Mouse (Mus musculus) layer of hippocampus, adult 2 months (tissue): Measurements from ENCODE around the gene A630095N17Rik. TPM values are rescaled to one million over a fixed set of nuclear protein-coding genes. Genes with fewer than 3 reads are reported as not detected.
A peak's percentile ranks its signal among the peaks of the same experiment; 100 is the strongest.

Source experiments
- DNase-seq, 2 experiments: peaks; one replicate each; pipeline ENCODE4 v3.0.0; 2022; ENCODE audit warnings: low spot score in 2 of 2
- H3K27ac ChIP-seq: fragments of 200-600 bp; 2 replicates; pipeline ENCODE4 v1.8.1; 2022
- H3K4me3 ChIP-seq: fragments of 200-600 bp; 2 replicates; pipeline ENCODE4 v1.8.1; 2022; ENCODE audit warnings: mild to moderate bottlenecking
- CTCF ChIP-seq: fragments of 200-600 bp; conservative IDR thresholded peaks from 2 replicates; pipeline ENCODE4 v1.8.1; 2022; ENCODE audit warnings: antibody characterized with exemption, mild to moderate bottlenecking, moderate library complexity
- total RNA-seq, 2 experiments: library from RNA; stranded (reverse); gene quantifications; 2 replicates each; pipeline ENCODE4 v1.2.3; 2021

Gene A630095N17Rik
- total RNA-seq, 2 experiments from 2014 or later, result not detected

DNA sequence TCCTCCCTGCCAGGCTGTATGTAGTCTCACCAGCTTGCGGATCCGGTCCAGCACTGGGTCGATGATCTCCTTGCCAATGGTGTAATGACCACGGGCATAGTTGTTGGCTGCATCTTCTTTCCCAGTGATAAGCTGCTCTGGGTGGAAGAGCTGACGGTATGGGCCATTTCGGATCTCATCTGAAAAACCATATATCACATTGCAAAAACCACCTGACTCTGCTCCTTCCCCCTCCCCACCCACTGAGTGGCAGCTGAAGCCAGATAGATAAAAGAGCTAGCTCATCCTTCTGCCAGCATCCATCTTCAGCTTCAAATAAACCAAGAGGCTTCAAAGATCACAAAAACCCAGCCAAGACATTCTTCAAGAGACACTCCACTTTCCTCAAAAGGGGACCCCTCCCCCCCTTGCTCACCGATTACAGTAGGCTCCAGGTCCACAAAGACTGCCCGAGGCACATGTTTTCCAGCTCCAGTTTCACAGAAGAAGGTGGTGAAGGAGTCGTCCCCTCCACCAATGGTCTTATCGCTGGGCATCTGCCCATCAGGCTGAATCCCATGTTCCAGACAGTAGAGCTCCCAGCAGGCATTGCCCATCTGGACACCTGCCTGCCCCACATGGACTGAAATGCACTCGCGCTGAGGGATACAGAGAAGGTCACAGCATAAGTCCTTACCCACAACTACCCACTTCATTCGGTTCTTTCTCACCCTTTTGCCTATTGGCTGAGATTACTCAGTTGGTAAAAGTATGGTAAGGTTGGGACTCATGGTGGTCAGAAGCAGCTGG, 14.9 kb downstream of the A630095N17Rik start:
- Histone ChIP-seq H3K27ac (peak overlapping the region; percentile 97), H3K4me3 (peak overlapping the region; percentile 93)

DNA sequence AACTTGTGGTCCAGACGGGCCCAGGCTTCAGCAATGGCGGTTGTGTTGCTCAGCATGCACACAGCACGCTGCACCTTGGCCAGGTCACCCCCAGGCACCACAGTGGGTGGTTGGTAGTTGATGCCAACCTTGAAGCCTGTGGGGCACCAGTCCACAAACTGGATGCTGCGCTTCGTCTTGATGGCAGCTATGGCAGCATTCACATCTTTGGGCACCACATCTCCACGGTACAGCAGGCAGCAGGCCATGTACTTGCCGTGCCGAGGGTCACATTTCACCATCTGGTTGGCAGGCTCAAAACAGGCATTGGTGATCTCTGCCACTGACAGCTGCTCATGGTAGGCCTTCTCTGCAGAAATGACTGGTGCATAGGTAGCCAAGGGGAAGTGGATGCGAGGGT, 16.1 kb downstream of the A630095N17Rik start:
- no peak for TF ChIP-seq CTCF
- Histone ChIP-seq H3K4me3 (peak overlapping the region; percentile 24; the same call in 1 of the 2 replicates), H3K27ac (peak overlapping the region; percentile 63)
- no peak for DNase-seq

More for the DNA sequence above, 14.9 kb downstream of the A630095N17Rik start:
- no peak for DNase-seq
- no peak for TF ChIP-seq CTCF

DNA sequence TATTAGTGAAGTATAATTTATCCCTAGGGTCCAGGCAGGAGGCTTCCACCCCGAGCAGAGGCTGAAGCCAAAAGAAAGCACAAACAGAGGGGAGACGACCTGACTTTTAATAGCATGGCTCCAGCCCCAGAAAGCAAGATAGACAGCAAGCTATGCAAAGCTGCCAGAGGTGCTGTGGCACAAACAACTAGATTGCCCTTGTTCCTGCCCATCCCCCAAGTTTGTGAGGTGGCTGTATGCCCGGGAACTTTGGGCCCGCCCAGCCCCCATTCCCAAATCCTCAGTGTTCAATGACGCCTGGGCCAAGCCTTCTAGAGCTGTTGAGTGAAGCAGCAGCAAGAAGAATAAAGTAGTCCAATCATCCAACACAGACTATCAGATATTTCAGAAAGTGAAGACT, 17.0 kb downstream of the A630095N17Rik start:
- DNase-seq, result peak; percentile 70 to 80
- H3K27ac ChIP-seq, result peak overlapping the region; percentile 63
- peak overlapping the region; percentile 24; the same call in 1 of the 2 replicates for H3K4me3 ChIP-seq
- no peak for TF ChIP-seq CTCF

DNA sequence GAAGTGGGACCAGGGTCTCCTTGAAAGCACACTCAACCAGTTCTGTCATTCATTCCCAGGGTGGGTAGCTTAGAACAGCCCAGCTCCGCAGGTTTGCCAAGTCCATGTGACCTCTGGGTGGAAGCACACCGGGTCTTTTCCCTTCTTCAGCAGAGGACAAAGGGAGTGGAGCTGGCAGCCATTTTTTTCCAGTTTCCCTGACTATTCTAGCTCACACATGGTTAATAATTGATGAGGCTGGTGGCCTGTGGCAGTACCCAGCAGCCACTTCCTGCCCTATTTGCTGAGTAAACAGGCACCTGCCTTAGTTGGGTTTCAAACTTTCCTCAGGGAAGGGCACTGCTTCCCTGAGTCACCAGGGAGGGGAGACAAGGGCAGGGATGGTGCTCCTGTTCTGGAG, 17.5 kb downstream of the A630095N17Rik start:
- no peak overlapping the region; the same call in 1 of the 2 replicates for H3K4me3 ChIP-seq

DNA sequence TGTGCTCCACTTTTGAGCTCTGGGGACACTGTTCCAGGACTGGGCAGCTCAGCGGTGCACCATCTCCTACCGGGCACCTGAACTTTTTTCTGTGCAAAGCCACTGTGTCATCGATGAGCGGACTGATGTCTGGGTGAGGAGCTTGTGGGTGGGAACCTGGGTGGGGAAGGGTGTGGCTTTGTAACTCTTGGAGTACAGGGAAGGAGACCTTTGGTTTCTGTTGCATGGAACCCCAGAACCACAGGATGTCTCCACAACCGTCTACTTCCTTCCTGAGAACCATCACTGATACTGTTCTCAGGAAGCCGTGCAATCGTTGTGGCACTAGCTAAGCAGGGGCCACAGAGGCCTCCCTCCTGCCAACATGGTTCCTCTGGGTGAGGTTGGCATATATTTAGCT, 18.8 kb downstream of the A630095N17Rik start:
- H3K27ac ChIP-seq, result no peak overlapping the region
- TF ChIP-seq CTCF, result no peak
- H3K4me3 ChIP-seq, result no peak overlapping the region
- no peak for DNase-seq

More for the DNA sequence above, 17.5 kb downstream of the A630095N17Rik start:
- DNase-seq, result no peak
- TF ChIP-seq CTCF, result no peak
- H3K27ac ChIP-seq, result peak overlapping the region; percentile 63

DNA sequence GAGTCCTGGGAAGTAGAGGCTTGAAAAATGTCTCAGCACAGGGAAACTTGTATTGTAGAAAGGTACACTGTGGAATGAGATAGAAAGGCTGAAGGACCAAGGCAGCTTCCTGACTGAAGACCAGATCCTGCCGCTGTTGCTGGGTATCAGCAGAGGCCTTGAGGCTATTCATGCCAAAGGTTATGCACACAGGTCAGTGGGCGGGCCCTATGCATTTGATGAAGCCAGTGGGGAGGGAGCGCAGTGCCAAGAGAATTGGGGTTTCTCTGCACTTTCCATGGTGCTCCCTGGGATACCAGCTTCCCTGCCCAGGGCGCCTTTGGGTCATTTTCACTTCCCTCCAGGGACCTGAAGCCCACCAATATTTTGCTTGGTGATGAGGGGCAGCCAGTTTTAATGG, 19.4 kb downstream of the A630095N17Rik start:
- Histone ChIP-seq H3K27ac (no peak overlapping the region), H3K4me3 (no peak overlapping the region)
- DNase-seq, result no peak
- no peak for TF ChIP-seq CTCF

DNA sequence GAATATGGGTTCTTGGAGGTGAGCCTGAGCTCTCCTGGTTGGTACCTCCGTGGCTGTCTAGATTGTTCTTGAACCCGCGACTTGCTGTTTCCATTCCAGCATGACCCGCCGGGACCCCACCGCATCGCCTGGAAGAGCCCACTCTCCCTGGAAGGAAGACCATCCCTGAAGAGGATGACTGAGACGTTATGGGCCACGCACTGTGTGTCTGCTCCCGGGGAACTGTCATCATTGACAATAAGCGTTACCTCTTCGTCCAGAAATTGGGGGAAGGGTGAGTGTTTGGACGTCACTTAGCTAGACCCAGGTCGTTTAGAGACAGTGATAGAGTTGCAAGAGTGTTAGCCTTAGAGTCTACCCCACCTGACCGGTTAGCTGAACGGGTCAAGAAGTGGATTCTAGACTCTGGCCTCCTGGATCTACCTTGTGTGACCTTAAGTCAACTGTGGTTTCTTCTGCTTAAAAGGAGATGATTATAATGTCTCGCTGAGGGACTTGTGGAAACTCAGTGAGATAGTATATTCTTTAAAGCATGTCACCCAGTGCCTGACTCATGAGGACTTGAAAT, 20.7 kb downstream of the A630095N17Rik start:
- no peak for DNase-seq
- H3K4me3 ChIP-seq, result peak overlapping the region; percentile 100
- H3K27ac ChIP-seq, result peak overlapping the region; percentile 96
- TF ChIP-seq CTCF, result no peak

DNA sequence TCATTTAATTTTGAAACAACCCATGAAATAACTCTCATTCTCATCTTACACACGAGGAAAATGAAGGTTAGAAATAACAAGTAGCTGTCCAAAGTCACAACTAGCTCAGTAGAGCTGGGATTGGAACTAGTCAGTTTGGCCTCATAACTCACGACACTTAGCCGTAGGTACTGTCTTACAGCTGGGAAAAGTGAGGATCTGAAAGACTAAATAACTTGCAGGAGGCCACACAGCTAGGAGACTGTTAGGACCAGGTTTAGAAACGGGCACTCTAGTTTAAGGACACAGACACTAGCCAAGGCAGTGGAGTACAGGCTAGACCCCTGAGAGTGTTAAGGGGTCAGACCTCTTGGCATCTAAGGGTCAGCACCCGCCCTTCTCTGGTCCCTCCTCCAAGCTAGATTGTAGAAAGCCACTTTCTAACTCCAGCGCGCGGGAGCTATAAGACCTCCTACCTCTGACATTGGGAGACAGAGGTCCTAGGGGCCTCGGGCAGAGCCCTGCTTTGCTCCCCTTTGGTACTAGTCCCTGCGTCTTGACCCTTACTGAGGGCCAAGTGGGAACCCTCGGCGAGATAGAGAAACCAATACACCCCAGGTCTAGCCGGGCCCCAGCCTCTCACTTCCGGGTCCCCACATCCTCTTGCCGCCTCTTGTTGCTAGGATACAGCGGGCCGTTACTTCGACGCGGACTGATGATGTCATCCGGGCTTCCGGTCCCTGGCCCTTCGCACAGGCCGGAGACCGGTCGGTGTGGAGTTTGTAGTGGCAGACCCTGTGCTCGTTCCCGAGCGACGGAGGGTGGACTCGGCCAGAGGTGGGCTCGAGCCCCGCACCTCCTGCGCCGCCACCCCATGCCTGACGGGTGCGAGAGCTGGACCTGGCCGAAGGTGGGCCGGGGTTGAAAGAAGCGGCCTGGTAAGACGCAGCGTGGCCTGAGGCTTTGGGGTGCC, 21.5 kb downstream of the A630095N17Rik start, which contains the start of the genes Glb1l and Stk16:
Gene Glb1l, minus strand, starts transcription at position 678 of the 952 bp plus-strand sequence.
Gene Stk16, plus strand, starts transcription at position 703 of the 952 bp plus-strand sequence.
- peak within 1 kb of the TSS; percentile 96 for H3K27ac ChIP-seq
- H3K4me3 ChIP-seq, result peak within 1 kb of the TSS; percentile 100
- DNase-seq, result peak; percentile 94 to 98
- TF ChIP-seq CTCF, result no peak

DNA sequence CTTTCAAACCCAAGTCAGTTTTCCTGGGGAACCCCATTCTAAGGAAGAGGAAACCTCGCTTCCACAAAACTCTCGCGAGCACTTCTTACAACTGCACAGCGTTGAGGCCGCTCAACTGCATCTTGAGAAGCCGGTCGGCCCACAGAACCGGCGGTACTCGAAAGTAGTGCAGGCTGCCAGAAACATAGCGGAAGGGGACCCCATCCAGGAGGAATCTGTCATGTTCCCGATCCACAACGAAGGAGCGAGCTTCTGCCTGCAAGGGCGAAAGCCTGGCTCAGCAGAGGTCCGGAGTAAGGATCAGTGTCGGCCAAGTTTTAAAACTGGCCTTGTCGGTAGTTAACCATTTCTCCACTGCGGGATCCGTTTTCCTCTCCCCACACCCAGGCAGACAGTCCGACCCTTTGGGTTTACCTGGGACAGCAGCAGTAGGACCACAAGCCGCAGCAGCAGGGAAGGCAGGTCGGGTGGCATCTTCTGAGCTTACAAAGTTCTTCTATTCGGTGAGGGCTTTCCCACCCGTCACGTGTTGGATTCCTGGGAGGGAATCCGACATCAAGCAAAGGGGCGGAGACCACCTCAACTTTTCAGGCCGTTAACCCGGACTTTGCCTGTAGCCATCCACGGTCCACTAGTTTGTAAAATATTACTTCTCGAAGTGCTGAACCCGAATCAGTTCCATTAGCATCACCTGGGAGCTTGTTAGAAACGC, 22.8 kb downstream of the A630095N17Rik start:
- 0 out of 2 replicates have a peak, but pooled peaks have one; percentile 6 for TF ChIP-seq CTCF
- Histone ChIP-seq H3K27ac (peak overlapping the region; percentile 19; the same call in 1 of the 2 replicates), H3K4me3 (peak overlapping the region; percentile 36)
- no peak for DNase-seq

DNA sequence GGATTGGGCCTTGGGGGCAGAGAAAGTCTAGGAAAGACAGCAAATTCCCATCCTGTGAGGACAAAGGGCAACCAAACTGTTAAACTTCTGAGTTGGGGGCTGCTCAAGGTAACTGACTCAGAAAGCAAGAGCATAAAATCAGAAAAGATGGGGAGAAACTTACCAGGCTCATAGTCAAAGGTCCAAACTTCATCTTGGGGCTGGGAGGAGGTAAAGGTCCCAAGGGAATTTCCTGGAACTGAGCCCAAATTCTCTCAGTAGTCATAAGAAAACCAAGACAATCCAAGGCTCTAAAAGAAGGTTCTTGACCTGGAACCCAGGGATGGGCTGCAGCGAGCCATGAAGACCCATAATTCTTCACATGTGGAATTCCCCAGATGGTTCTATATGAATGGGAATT, 30.7 kb downstream of the A630095N17Rik start:
- no peak for DNase-seq
- Histone ChIP-seq H3K4me3 (no peak overlapping the region), H3K27ac (no peak overlapping the region)
- no peak for TF ChIP-seq CTCF

DNA sequence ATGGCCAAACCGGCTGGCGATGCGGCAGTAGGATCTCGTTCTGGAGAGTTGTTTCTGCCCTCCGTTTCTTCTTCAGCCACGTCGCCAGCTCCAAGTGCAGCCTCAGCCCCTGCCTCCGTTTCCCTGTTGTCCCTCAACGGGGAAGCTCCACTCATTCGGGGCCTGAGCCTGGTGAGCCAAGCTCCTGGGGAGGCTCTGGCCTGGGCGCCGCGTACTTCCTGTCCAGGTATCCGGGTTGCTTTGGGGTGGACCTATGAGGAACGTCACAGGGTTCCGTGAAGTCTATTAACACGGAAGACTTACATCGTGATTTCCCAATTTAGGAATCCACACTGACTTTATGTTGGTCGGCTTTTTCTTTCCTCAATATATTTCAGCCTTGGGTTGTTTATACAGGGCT, 39.5 kb downstream of the A630095N17Rik start:
- Histone ChIP-seq H3K4me3 (peak overlapping the region; percentile 70), H3K27ac (peak overlapping the region; percentile 99)
- DNase-seq, result no peak
- TF ChIP-seq CTCF, result no peak
